Mouse (Mus musculus) neural tube, embryonic 14.5 days (tissue): ENCODE measurements around the gene Kif18b. TPM values are rescaled to one million over a fixed set of nuclear protein-coding genes. Genes with fewer than 3 reads are reported as not detected.
A peak's percentile ranks its signal among the peaks of the same experiment; 100 is the strongest.

ENCODE experiments used
- ATAC-seq: fragments of 200-750 bp; cut with Nextera tagmentation; 2 replicates; pipeline ENCODE4 v1.8.0; 2017; ENCODE audit warnings: low read depth, mild to moderate bottlenecking, moderate TSS enrichment, moderate library complexity
- H3K27ac ChIP-seq: fragments of 300-500 bp; sonication (generic); 2 replicates; pipeline ENCODE4 v1.5.1; 2014; ENCODE audit warnings: low read depth, mild to moderate bottlenecking, control low read depth, low read length, moderate library complexity, mixed read lengths
- H3K27me3 ChIP-seq: fragments of 300-500 bp; sonication (generic); 2 replicates; pipeline ENCODE4 v1.6.1; 2014; ENCODE audit warnings: low read length; ENCODE audit not compliant: control insufficient read depth, insufficient read depth
- H3K36me3 ChIP-seq: fragments of 300-500 bp; sonication (generic); 2 replicates; pipeline ENCODE4 v1.6.1; 2014; ENCODE audit warnings: low read length, mixed read lengths; ENCODE audit not compliant: control insufficient read depth, insufficient read depth
- H3K4me1 ChIP-seq: fragments of 300-500 bp; sonication (generic); 2 replicates; pipeline ENCODE4 v1.6.1; 2014; ENCODE audit warnings: low read length; ENCODE audit not compliant: control insufficient read depth, insufficient read depth
- H3K4me2 ChIP-seq: fragments of 300-500 bp; sonication (generic); 2 replicates; pipeline ENCODE4 v1.6.1; 2014; ENCODE audit warnings: mild to moderate bottlenecking, low read depth, low read length, control low read depth
- H3K4me3 ChIP-seq: fragments of 300-500 bp; sonication (generic); 2 replicates; pipeline ENCODE4 v1.5.1; 2014; ENCODE audit warnings: low read depth, low read length, control low read depth, mixed read lengths
- H3K9ac ChIP-seq: fragments of 300-500 bp; sonication (generic); replicated peaks from 2 replicates; pipeline ENCODE4 v1.6.1; 2014; ENCODE audit warnings: low read depth, mild to moderate bottlenecking, control low read depth, low read length, mixed read lengths
- H3K9me3 ChIP-seq: fragments of 300-500 bp; sonication (generic); 2 replicates; pipeline ENCODE4 v1.6.1; 2016; ENCODE audit warnings: low read length; ENCODE audit not compliant: control insufficient read depth
- WGBS: fragments of 180-500 bp; shearing (Covaris S2); extraction: QIAGEN DNeasy Blood & Tissue Kit; methylation state at CpG from one replicate; pipeline ENCODE4 v1.1.7; 2014; 5-methylcytosine and 5-hydroxymethylcytosine counted together
- polyA plus RNA-seq: library from polyadenylated mRNA; unstranded; fragments of >200 nt; fragmentation: Nextera tagmentation; extraction: Ambion mirVana; gene quantifications from 2 replicates; pipeline ENCODE4 v1.2.1, GENCODE M21; 2014

Kif18b gene
- polyA plus RNA-seq, 1 experiment from 2014 or later, result 0.84 TPM

GRCm38 (mm10) chr11:102918077-102918476 is 6.8 kb downstream of the Kif18b start:
- Histone ChIP-seq H3K9me3 (no peaks in the 10 kb centered on the region), H3K4me2 (no peak overlapping the region), H3K4me1 (no peaks in the 10 kb centered on the region), H3K27ac (no peak overlapping the region), H3K36me3 (no peaks in the 10 kb centered on the region), H3K9ac (no peak overlapping the region), H3K4me3 (no peak overlapping the region), H3K27me3 (no peaks in the 10 kb centered on the region)
- ATAC-seq, result no peak
- WGBS, result 68% methylated on average over 4 of the region's 4 CpGs

GRCm38 (mm10) chr11:102915380-102915779 is 9.5 kb downstream of the Kif18b start:
- H3K27ac ChIP-seq, result no peak overlapping the region
- H3K4me1 ChIP-seq, result no peaks in the 10 kb centered on the region
- H3K4me3 ChIP-seq, result no peak overlapping the region
- H3K36me3 ChIP-seq, result no peaks in the 10 kb centered on the region
- no peak overlapping the region for H3K4me2 ChIP-seq
- no peaks in the 10 kb centered on the region for H3K9me3 ChIP-seq
- H3K9ac ChIP-seq, result no peak overlapping the region
- no peak for ATAC-seq
- H3K27me3 ChIP-seq, result no peaks in the 10 kb centered on the region
- WGBS, result 91% methylated on average over 9 of the region's 9 CpGs

- Histone ChIP-seq H3K27me3 (no peaks in the 10 kb centered on the region), H3K9me3 (no peaks in the 10 kb centered on the region)
- 61% methylated on average over 7 of the region's 7 CpGs for WGBS
Measured at GRCm38 (mm10) chr11:102911376-102911775, 13.5 kb downstream of the Kif18b start.

GRCm38 (mm10) chr11:102903654-102904053 is 21.3 kb downstream of the Kif18b start:
- no peak for ATAC-seq
- Histone ChIP-seq H3K4me3 (no peak overlapping the region), H3K27ac (no peak overlapping the region), H3K4me1 (peaks cover 10% of the 10 kb centered on the region), H3K27me3 (no peaks in the 10 kb centered on the region), H3K36me3 (no peaks in the 10 kb centered on the region), H3K9ac (no peak overlapping the region), H3K9me3 (no peaks in the 10 kb centered on the region), H3K4me2 (no peak overlapping the region)
- WGBS, result 65% methylated on average over 7 of the region's 7 CpGs

More at GRCm38 (mm10) chr11:102911376-102911775, 13.5 kb downstream of the Kif18b start:
- Histone ChIP-seq H3K9ac (no peak overlapping the region), H3K4me3 (no peak overlapping the region), H3K27ac (no peak overlapping the region), H3K4me1 (no peaks in the 10 kb centered on the region), H3K36me3 (no peaks in the 10 kb centered on the region), H3K4me2 (no peak overlapping the region)
- no peak for ATAC-seq

- Histone ChIP-seq H3K9ac (no peak overlapping the region), H3K27ac (no peak overlapping the region), H3K4me1 (peaks cover 10% of the 10 kb centered on the region), H3K9me3 (no peaks in the 10 kb centered on the region), H3K36me3 (no peaks in the 10 kb centered on the region), H3K4me3 (no peak overlapping the region), H3K4me2 (no peak overlapping the region), H3K27me3 (no peaks in the 10 kb centered on the region)
- WGBS, result 87% methylated on average over 5 of the region's 5 CpGs
- ATAC-seq, result no peak
Measured at GRCm38 (mm10) chr11:102902107-102902506, 22.8 kb downstream of the Kif18b start.

GRCm38 (mm10) chr11:102901199-102901598 is 23.7 kb downstream of the Kif18b start:
- no peaks in the 10 kb centered on the region for H3K27me3 ChIP-seq
- H3K27ac ChIP-seq, result no peak overlapping the region
- H3K4me2 ChIP-seq, result no peak overlapping the region
- WGBS, result 62% methylated on average over 4 of the region's 4 CpGs
- H3K4me1 ChIP-seq, result peaks cover 10% of the 10 kb centered on the region
- H3K9me3 ChIP-seq, result no peaks in the 10 kb centered on the region
- H3K9ac ChIP-seq, result no peak overlapping the region
- ATAC-seq, result 0 out of 2 replicates have a peak, but pooled peaks have one; percentile 9
- no peak overlapping the region for H3K4me3 ChIP-seq
- no peaks in the 10 kb centered on the region for H3K36me3 ChIP-seq

GRCm38 (mm10) chr11:102900763-102901162 is 24.2 kb downstream of the Kif18b start, which contains the start of gene Gfap:
TSS of gene Gfap (minus strand) at chr11:102900912.
- WGBS, result 13% methylated on average over 7 of the region's 7 CpGs
- H3K27me3 ChIP-seq, result no peaks in the 10 kb centered on the region

GRCm38 (mm10) chr11:102898408-102898807 is 26.5 kb downstream of the Kif18b start:
- Histone ChIP-seq H3K9ac (no peak overlapping the region), H3K4me2 (no peak overlapping the region), H3K9me3 (no peaks in the 10 kb centered on the region), H3K27ac (no peak overlapping the region), H3K4me1 (no peaks in the 10 kb centered on the region), H3K4me3 (no peak overlapping the region), H3K36me3 (no peaks in the 10 kb centered on the region), H3K27me3 (peaks cover 12% of the 10 kb centered on the region)
- WGBS, result 61% methylated on average over 9 of the region's 9 CpGs
- ATAC-seq, result peak; percentile 38

More at GRCm38 (mm10) chr11:102900763-102901162, 24.2 kb downstream of the Kif18b start, which contains the start of gene Gfap:
- peak; percentile 46; the same call in 1 of the 2 replicates for ATAC-seq
- Histone ChIP-seq H3K4me2 (no peak within 1 kb of the TSS), H3K36me3 (no peaks in the 10 kb centered on the region), H3K9me3 (no peaks in the 10 kb centered on the region), H3K27ac (no peak within 1 kb of the TSS), H3K4me3 (no peak within 1 kb of the TSS), H3K4me1 (peaks cover 10% of the 10 kb centered on the region), H3K9ac (no peak within 1 kb of the TSS)

GRCm38 (mm10) chr11:102896641-102897040 is 28.3 kb downstream of the Kif18b start:
- Histone ChIP-seq H3K9me3 (no peaks in the 10 kb centered on the region), H3K9ac (no peak overlapping the region), H3K27me3 (peaks cover 22% of the 10 kb centered on the region), H3K27ac (no peak overlapping the region), H3K36me3 (no peaks in the 10 kb centered on the region), H3K4me2 (no peak overlapping the region), H3K4me3 (no peak overlapping the region), H3K4me1 (no peaks in the 10 kb centered on the region)
- WGBS, result 79% methylated on average over 20 of the region's 20 CpGs
- ATAC-seq, result no peak
